Mouse (Mus musculus): ENCODE measurements around the gene Zfp280b.
"Not testable (repeated sequence)": the region's sequence is repeated elsewhere in the genome, so short reads cannot be mapped to it uniquely, and the experiment has no call there.

Gene Zfp280b

GRCm38 (mm10) chr10:76030496-76030895, 2.0 kb upstream of the Zfp280b start:
- DNase-seq (ENCODE audit: low read depth, low spot score): no peak

GRCm38 (mm10) chr10:76031511-76032401, 694 bp upstream of the Zfp280b start:
- DNase-seq (ENCODE audit: low read depth, low spot score): no peak

GRCm38 (mm10) chr10:76033119-76033455, 637 bp downstream of the Zfp280b start:
- DNase-seq (ENCODE audit: low read depth, low spot score): no peak

- no peak for DNase-seq (ENCODE audit: low read depth, low spot score)
These were observed 1.7 kb downstream of the Zfp280b start for GRCm38 (mm10) chr10:76034001-76034600.

GRCm38 (mm10) chr10:76035277-76035676, 2.8 kb downstream of the Zfp280b start:
- DNase-seq (ENCODE audit: low read depth, low spot score): no peak

GRCm38 (mm10) chr10:76036962-76037361, 4.5 kb downstream of the Zfp280b start:
- no peak for DNase-seq (ENCODE audit: low read depth, low spot score)

- DNase-seq (ENCODE audit: low read depth, low spot score): no peak
These were observed 12.9 kb downstream of the Zfp280b start for GRCm38 (mm10) chr10:76045343-76045742.

- no peak for DNase-seq (ENCODE audit: low read depth, low spot score)
These were observed 14.3 kb downstream of the Zfp280b start for GRCm38 (mm10) chr10:76046754-76047153.

GRCm38 (mm10) chr10:76047182-76047869, 14.9 kb downstream of the Zfp280b start:
- DNase-seq (ENCODE audit: low read depth, low spot score): no peak

GRCm38 (mm10) chr10:76048967-76049366, 16.5 kb downstream of the Zfp280b start:
- DNase-seq (ENCODE audit: low read depth, low spot score): no peak

- DNase-seq (ENCODE audit: low read depth, low spot score): no peak
These were observed 19.4 kb downstream of the Zfp280b start for GRCm38 (mm10) chr10:76051860-76052259.

GRCm38 (mm10) chr10:76062439-76062838, 30.0 kb downstream of the Zfp280b start:
- DNase-seq (ENCODE audit: low read depth, low spot score): no peak

GRCm38 (mm10) chr10:76067674-76068613, 35.5 kb downstream of the Zfp280b start:
- DNase-seq (ENCODE audit: low read depth, low spot score): no peak

GRCm38 (mm10) chr10:76072080-76072479, 39.6 kb downstream of the Zfp280b start:
- not testable (repeated sequence) for DNase-seq (ENCODE audit: low read depth, low spot score)

GRCm38 (mm10) chr10:76077008-76077407, 44.6 kb downstream of the Zfp280b start:
- DNase-seq (ENCODE audit: low read depth, low spot score): not testable (repeated sequence)
